Mouse (Mus musculus) megakaryocyte, embryonic 14.5 days (primary cell): ENCODE measurements around the gene Cadm1. TPM values are rescaled to one million over a fixed set of nuclear protein-coding genes. Genes with fewer than 3 reads are reported as not detected.

Source experiments
- H3K27me3 ChIP-seq: replicated peaks from 2 replicates; pipeline ENCODE3; 2012; ENCODE audit warnings: inconsistent platforms
- H3K36me3 ChIP-seq: replicated peaks from 2 replicates; pipeline ENCODE3; 2012; ENCODE audit warnings: low read length, inconsistent platforms, mixed read lengths
- H3K4me1 ChIP-seq: 2 replicates; pipeline ENCODE4 v1.6.1; 2012; ENCODE audit warnings: inconsistent platforms
- H3K4me3 ChIP-seq: replicated peaks from 2 replicates; pipeline ENCODE3; 2012; ENCODE audit warnings: moderate library complexity, mild to moderate bottlenecking, inconsistent platforms
- H3K9me3 ChIP-seq: 2 replicates; pipeline ENCODE4 v1.6.1; 2012; ENCODE audit warnings: inconsistent platforms
- FLI1 ChIP-seq: IDR thresholded peaks from 2 replicates; pipeline ENCODE4 v1.6.1; 2012; ENCODE audit warnings: low read length, inconsistent platforms, mixed read lengths
- GATA1 ChIP-seq: IDR thresholded peaks from 3 replicates; pipeline ENCODE4 v1.6.1; 2012; ENCODE audit warnings: mixed read lengths, low read length, inconsistent platforms, borderline replicate concordance
- polyA plus RNA-seq: library from polyadenylated mRNA; stranded (reverse); fragments of >175 nt; gene quantifications from 2 replicates; pipeline ENCODE4 v1.2.3, GENCODE M21; 2012; ENCODE audit warnings: low replicate concordance; ENCODE audit not compliant: insufficient read depth

The Cadm1 gene
- polyA plus RNA-seq, 1 experiment = 3.8 TPM

GRCm38 (mm10) chr9:47623447-47624445 is 93.8 kb downstream of the Cadm1 start:
- H3K4me3 ChIP-seq = no peak overlapping the region
- TF ChIP-seq FLI1 (no peak), GATA1 (no peak)
- no peaks in the 10 kb centered on the region for H3K4me1 ChIP-seq
- no peaks in the 10 kb centered on the region for H3K27me3 ChIP-seq
- H3K9me3 ChIP-seq = peaks cover 4% of the 10 kb centered on the region; the same call in 1 of the 2 replicates
- H3K36me3 ChIP-seq = no peaks in the 10 kb centered on the region

- H3K9me3 ChIP-seq = peaks cover 13% of the 10 kb centered on the region; the same call in 1 of the 2 replicates
These were observed 94.9 kb downstream of the Cadm1 start for GRCm38 (mm10) chr9:47624565-47625520.

GRCm38 (mm10) chr9:47625621-47626210 is 95.7 kb downstream of the Cadm1 start:
- H3K4me1 ChIP-seq = no peaks in the 10 kb centered on the region
- no peaks in the 10 kb centered on the region for H3K27me3 ChIP-seq
- H3K4me3 ChIP-seq = no peak overlapping the region
- H3K36me3 ChIP-seq = no peaks in the 10 kb centered on the region
- peaks cover 14% of the 10 kb centered on the region; the same call in 1 of the 2 replicates for H3K9me3 ChIP-seq
- TF ChIP-seq FLI1 (no peak), GATA1 (no peak)

More at GRCm38 (mm10) chr9:47624565-47625520, 94.9 kb downstream of the Cadm1 start:
- Histone ChIP-seq H3K4me1 (no peaks in the 10 kb centered on the region), H3K36me3 (no peaks in the 10 kb centered on the region), H3K4me3 (no peak overlapping the region), H3K27me3 (no peaks in the 10 kb centered on the region)
- TF ChIP-seq FLI1 (no peak), GATA1 (no peak)

GRCm38 (mm10) chr9:47627966-47628365 is 98.0 kb downstream of the Cadm1 start:
- Histone ChIP-seq H3K9me3 (peaks cover 14% of the 10 kb centered on the region; the same call in 1 of the 2 replicates), H3K4me1 (no peaks in the 10 kb centered on the region), H3K36me3 (no peaks in the 10 kb centered on the region), H3K27me3 (no peaks in the 10 kb centered on the region), H3K4me3 (no peak overlapping the region)
- no peak for TF ChIP-seq FLI1

DNA sequence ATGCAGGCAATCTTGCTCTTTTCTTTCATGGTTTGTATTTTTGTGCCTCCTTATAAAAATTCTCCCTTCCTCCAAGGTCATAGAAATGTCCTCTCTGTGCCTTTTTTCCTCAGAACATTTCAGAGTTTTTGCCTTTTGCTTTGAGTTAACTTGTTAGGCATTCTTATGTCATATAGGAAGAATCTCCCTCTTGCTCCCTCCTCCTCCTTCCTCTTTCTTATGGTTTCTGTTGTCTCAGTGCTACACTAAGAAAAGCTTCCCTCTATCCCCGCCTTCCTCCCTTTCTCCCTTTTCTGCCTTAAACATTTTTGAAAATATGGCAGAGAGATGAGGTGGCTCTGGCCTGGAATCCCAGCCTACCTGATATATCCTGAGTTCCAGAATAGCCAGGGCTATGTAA is 98.6 kb downstream of the Cadm1 start:
- H3K4me1 ChIP-seq = no peaks in the 10 kb centered on the region

DNA sequence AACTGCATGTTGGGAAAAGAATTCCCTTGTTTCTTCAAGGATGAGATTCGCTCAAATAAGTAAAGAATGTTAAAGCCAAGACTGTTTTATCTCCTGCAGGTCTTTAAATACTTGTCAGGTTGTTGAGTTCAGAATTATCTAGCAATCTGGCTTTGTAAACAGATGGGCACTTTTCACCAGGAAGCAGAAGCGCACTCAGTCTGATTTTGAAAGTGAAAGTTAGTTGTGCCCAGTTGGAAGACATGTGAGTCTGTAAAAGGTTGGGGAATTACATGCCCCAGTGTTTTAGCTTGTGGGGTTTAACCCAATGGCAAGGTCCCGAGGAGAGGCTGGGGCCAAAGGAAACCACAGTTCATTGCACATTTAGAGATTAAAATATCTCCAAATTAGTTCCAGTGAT is 104.7 kb downstream of the Cadm1 start:
- H3K27me3 ChIP-seq = no peaks in the 10 kb centered on the region
- H3K4me3 ChIP-seq = no peak overlapping the region
- H3K9me3 ChIP-seq = 0 out of 2 replicates have a peak, but pooled peaks cover 3% of the 10 kb centered on the region
- TF ChIP-seq GATA1 (no peak), FLI1 (no peak)
- H3K4me1 ChIP-seq = no peaks in the 10 kb centered on the region
- H3K36me3 ChIP-seq = no peaks in the 10 kb centered on the region

More for the DNA sequence above, 98.6 kb downstream of the Cadm1 start:
- TF ChIP-seq GATA1 = no peak
- no peak for TF ChIP-seq FLI1
- Histone ChIP-seq H3K27me3 (no peaks in the 10 kb centered on the region), H3K4me3 (no peak overlapping the region), H3K9me3 (peaks cover 14% of the 10 kb centered on the region; the same call in 1 of the 2 replicates), H3K36me3 (no peaks in the 10 kb centered on the region)

GRCm38 (mm10) chr9:47642663-47643062 is 112.7 kb downstream of the Cadm1 start:
- TF ChIP-seq FLI1 (no peak), GATA1 (no peak)
- no peaks in the 10 kb centered on the region for H3K9me3 ChIP-seq
- no peaks in the 10 kb centered on the region for H3K27me3 ChIP-seq
- no peaks in the 10 kb centered on the region for H3K36me3 ChIP-seq
- H3K4me3 ChIP-seq = no peak overlapping the region
- no peaks in the 10 kb centered on the region for H3K4me1 ChIP-seq

GRCm38 (mm10) chr9:47645056-47645455 is 115.1 kb downstream of the Cadm1 start:
- no peaks in the 10 kb centered on the region for H3K4me1 ChIP-seq
- no peaks in the 10 kb centered on the region for H3K27me3 ChIP-seq
- H3K9me3 ChIP-seq = 0 out of 2 replicates have a peak, but pooled peaks cover 2% of the 10 kb centered on the region
- TF ChIP-seq GATA1 = no peak
- H3K4me3 ChIP-seq = no peak overlapping the region
- no peaks in the 10 kb centered on the region for H3K36me3 ChIP-seq

GRCm38 (mm10) chr9:47651431-47651830 is 121.5 kb downstream of the Cadm1 start:
- no peaks in the 10 kb centered on the region for H3K27me3 ChIP-seq
- H3K9me3 ChIP-seq = 0 out of 2 replicates have a peak, but pooled peaks cover 5% of the 10 kb centered on the region
- no peaks in the 10 kb centered on the region for H3K4me1 ChIP-seq
- no peaks in the 10 kb centered on the region for H3K36me3 ChIP-seq
- TF ChIP-seq GATA1 (no peak), FLI1 (no peak)
- H3K4me3 ChIP-seq = no peak overlapping the region
